Mouse (Mus musculus) stomach, postnatal 0 days (tissue): Measurements from ENCODE around the gene Col5a1.

ENCODE experiments used
- CTCF ChIP-seq: IDR thresholded peaks from 2 replicates; pipeline ENCODE4 v1.5.1; 2016; ENCODE audit warnings: antibody characterized with exemption, low read depth, mild to moderate bottlenecking, moderate library complexity
- EP300 ChIP-seq: optimal IDR thresholded peaks from 2 replicates; pipeline ENCODE3; 2016; ENCODE audit warnings: antibody characterized with exemption

DNA sequence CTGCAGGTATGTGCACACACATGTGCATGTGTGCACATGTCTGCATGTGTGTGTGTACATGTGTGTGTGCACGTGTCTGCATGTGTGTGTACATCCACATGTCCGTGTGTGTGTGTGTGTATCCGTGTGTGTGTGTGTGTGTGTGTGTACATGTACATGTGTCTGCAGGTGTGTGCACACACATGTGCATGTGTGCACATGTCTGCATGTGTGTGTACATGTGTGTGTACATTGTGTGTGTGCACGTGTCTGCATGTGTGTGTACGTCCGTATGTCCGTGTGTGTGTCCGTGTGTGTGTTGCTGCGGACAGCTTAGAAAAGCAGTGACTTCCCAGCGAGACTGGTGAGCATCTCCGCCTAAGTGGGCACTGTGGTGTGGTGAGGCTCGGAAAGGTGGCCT, 6.8 kb downstream of the Col5a1 start:
- TF ChIP-seq EP300 (no peak), CTCF (no peak)
